Mouse (Mus musculus) CH12.LX (cell line): Measurements from ENCODE around the gene Pknox1. TPM values are rescaled to one million over a fixed set of nuclear protein-coding genes. Genes with fewer than 3 reads are reported as not detected.

ENCODE experiments used
- DNase-seq: peaks from one replicate; pipeline ENCODE4 v3.0.0-alpha.2; 2013; ENCODE audit errors: extremely low read depth
- H3K27ac ChIP-seq: 2 replicates; pipeline ENCODE4 v1.5.1; 2012; ENCODE audit warnings: low read depth, mild to moderate bottlenecking, control low read depth, moderate library complexity; ENCODE audit not compliant: insufficient read depth
- H3K27me3 ChIP-seq: replicated peaks from 2 replicates; pipeline ENCODE3; 2012; ENCODE audit warnings: inconsistent platforms
- H3K36me3 ChIP-seq, 2 experiments: replicated peaks in 1 of 2; 2 replicates each; pipeline versions ENCODE3 to v1.6.1; 2012; ENCODE audit warnings: inconsistent platforms in 1 of 2, low read length in 1 of 2, mild to moderate bottlenecking in 1 of 2, mixed read lengths in 1 of 2, moderate library complexity in 1 of 2; ENCODE audit not compliant: control insufficient read depth in 1 of 2, insufficient read depth in 1 of 2
- H3K4me1 ChIP-seq, 2 experiments: 2 replicates each; pipeline ENCODE4 v1.6.1; 2012; ENCODE audit warnings: inconsistent platforms in 1 of 2, moderate library complexity in 1 of 2; ENCODE audit not compliant: insufficient read depth in 2 of 2, control insufficient read depth in 1 of 2
- H3K4me2 ChIP-seq: 2 replicates; pipeline ENCODE4 v1.6.1; 2012; ENCODE audit warnings: low read depth, mild to moderate bottlenecking, control low read depth; ENCODE audit not compliant: poor library complexity, insufficient read depth, severe bottlenecking
- H3K4me3 ChIP-seq, 3 experiments: fragments of 150-350 bp in 1 of 3; sonication (generic) in 1 of 3; replicated peaks in 1 of 3; 2 replicates each; pipeline versions ENCODE3 to v1.5.1; 2011 to 2012; ENCODE audit warnings: low read depth in 2 of 3, low read length in 2 of 3, mild to moderate bottlenecking in 2 of 3, moderate library complexity in 2 of 3, control low read depth in 1 of 3, improper control_type of control experiment in 1 of 3, inconsistent platforms in 1 of 3, mixed read lengths in 1 of 3; ENCODE audit not compliant: poor library complexity in 1 of 3
- H3K79me2 ChIP-seq: replicated peaks from 2 replicates; pipeline ENCODE4 v1.6.1; 2012; ENCODE audit warnings: mild to moderate bottlenecking, moderate library complexity; ENCODE audit not compliant: control insufficient read depth, poor library complexity, insufficient read depth, severe bottlenecking; ENCODE audit errors: extremely low read depth
- H3K9ac ChIP-seq: 2 replicates; pipeline ENCODE4 v1.6.1; 2012; ENCODE audit warnings: low read depth, mild to moderate bottlenecking, control low read depth, moderate library complexity; ENCODE audit not compliant: insufficient read depth
- H3K9me3 ChIP-seq: replicated peaks from 2 replicates; pipeline ENCODE3; 2012; ENCODE audit warnings: low read length, inconsistent platforms, mixed read lengths
- BHLHE40 ChIP-seq: IDR thresholded peaks from 2 replicates; pipeline ENCODE4 v1.6.1; 2011; ENCODE audit warnings: mild to moderate bottlenecking, low read depth, low read length, improper control_type of control experiment
- CHD1 ChIP-seq: IDR thresholded peaks from 2 replicates; pipeline ENCODE4 v1.6.1; 2012; ENCODE audit warnings: low read depth, low read length, improper control_type of control experiment, inconsistent platforms
- CHD2 ChIP-seq: IDR thresholded peaks from 2 replicates; pipeline ENCODE4 v1.6.1; 2011; ENCODE audit warnings: low read length, improper control_type of control experiment
- CTCF ChIP-seq, 2 experiments: IDR thresholded peaks in 1 of 2; conservative IDR thresholded peaks in 1 of 2; 2 replicates each; pipeline ENCODE4 v1.5.1; 2011 to 2012; ENCODE audit warnings: low read depth in 2 of 2, low read length in 2 of 2, improper control_type of control experiment in 1 of 2, inconsistent platforms in 1 of 2, mild to moderate bottlenecking in 1 of 2, moderate library complexity in 1 of 2
- ELF1 ChIP-seq: IDR thresholded peaks from 2 replicates; pipeline ENCODE4 v1.6.1; 2014; ENCODE audit warnings: low read depth, mild to moderate bottlenecking, inconsistent platforms, low read length, improper control_type of control experiment
- ETS1 ChIP-seq: conservative IDR thresholded peaks from 2 replicates; pipeline ENCODE4 v1.6.1; 2012; ENCODE audit warnings: low read depth, mild to moderate bottlenecking, inconsistent platforms, low read length, improper control_type of control experiment, moderate library complexity
- HCFC1 ChIP-seq: IDR thresholded peaks from 2 replicates; pipeline ENCODE4 v1.6.1; 2012; ENCODE audit warnings: low read depth, mild to moderate bottlenecking, inconsistent platforms, low read length, improper control_type of control experiment
- IRF4 ChIP-seq: IDR thresholded peaks from 2 replicates; pipeline ENCODE4 v1.6.1; 2014; ENCODE audit warnings: low read depth, mild to moderate bottlenecking, inconsistent platforms, low read length, improper control_type of control experiment
- KAT2A ChIP-seq: IDR thresholded peaks from 2 replicates; pipeline ENCODE4 v1.6.1; 2012; ENCODE audit warnings: low read length, improper control_type of control experiment, inconsistent platforms; ENCODE audit not compliant: insufficient replicate concordance
- MAFK ChIP-seq: IDR thresholded peaks from 2 replicates; pipeline ENCODE4 v1.6.1; 2011; ENCODE audit warnings: low read length, improper control_type of control experiment; ENCODE audit not compliant: insufficient replicate concordance
- MAX ChIP-seq: IDR thresholded peaks from 2 replicates; pipeline ENCODE4 v1.6.1; 2011; ENCODE audit warnings: low read length, improper control_type of control experiment
- MXI1 ChIP-seq: IDR thresholded peaks from 2 replicates; pipeline ENCODE4 v1.6.1; 2011; ENCODE audit warnings: mild to moderate bottlenecking, low read depth, low read length, improper control_type of control experiment
- MYC ChIP-seq: IDR thresholded peaks from 2 replicates; pipeline ENCODE4 v1.6.1; 2011; ENCODE audit warnings: low read depth, mild to moderate bottlenecking, improper control_type of control experiment, low read length
- NELFE ChIP-seq: IDR thresholded peaks from 2 replicates; pipeline ENCODE4 v1.6.1; 2011; ENCODE audit warnings: low read depth, low read length, improper control_type of control experiment
- NRF1 ChIP-seq: IDR thresholded peaks from 2 replicates; pipeline ENCODE4 v1.6.1; 2014; ENCODE audit warnings: low read depth, mild to moderate bottlenecking, inconsistent platforms, low read length, improper control_type of control experiment, moderate library complexity
- POLR2AphosphoS2 ChIP-seq: IDR thresholded peaks from 2 replicates; pipeline ENCODE4 v1.6.1; 2011; ENCODE audit warnings: low read depth, low read length, improper control_type of control experiment
- RCOR1 ChIP-seq: conservative IDR thresholded peaks from 2 replicates; pipeline ENCODE4 v1.6.1; 2012; ENCODE audit warnings: low read depth, mild to moderate bottlenecking, inconsistent platforms, low read length, improper control_type of control experiment
- SMC3 ChIP-seq: IDR thresholded peaks from 2 replicates; pipeline ENCODE4 v1.6.1; 2011; ENCODE audit warnings: low read depth, low read length, improper control_type of control experiment
- TCF12 ChIP-seq: IDR thresholded peaks from 2 replicates; pipeline ENCODE4 v1.6.1; 2014; ENCODE audit warnings: low read depth, mild to moderate bottlenecking, inconsistent platforms, low read length, improper control_type of control experiment
- UBTF ChIP-seq: IDR thresholded peaks from 2 replicates; pipeline ENCODE4 v1.6.1; 2012; ENCODE audit warnings: low read depth, mild to moderate bottlenecking, inconsistent platforms, low read length, improper control_type of control experiment, moderate library complexity
- USF1 ChIP-seq: IDR thresholded peaks from 2 replicates; pipeline ENCODE4 v1.6.1; 2014; ENCODE audit warnings: low read depth, mild to moderate bottlenecking, inconsistent platforms, low read length, improper control_type of control experiment
- USF2 ChIP-seq: conservative IDR thresholded peaks from 2 replicates; pipeline ENCODE4 v1.6.1; 2011; ENCODE audit warnings: low read depth, low read length, improper control_type of control experiment
- ZC3H11A ChIP-seq: IDR thresholded peaks from 2 replicates; pipeline ENCODE4 v1.6.1; 2012; ENCODE audit warnings: low read depth, mild to moderate bottlenecking, inconsistent platforms, low read length, improper control_type of control experiment
- ZKSCAN1 ChIP-seq: IDR thresholded peaks from 2 replicates; pipeline ENCODE4 v1.6.1; 2012; ENCODE audit warnings: low read depth, inconsistent platforms, low read length, improper control_type of control experiment, borderline replicate concordance
- ZMIZ1 ChIP-seq: IDR thresholded peaks from 2 replicates; pipeline ENCODE4 v1.6.1; 2012; ENCODE audit warnings: low read depth, mild to moderate bottlenecking, inconsistent platforms, low read length, improper control_type of control experiment
- dilution Hi-C: fragments of 300-500 bp; cut with MboI; formaldehyde crosslinking; loops from 2 replicates; pipeline ENCODE4 v1.14.3; 2020; ENCODE audit warnings: low sequenced_read_pairs; ENCODE audit not compliant: extremely low pct_unique_long_range_greater_than_20kb, extremely low pct_ligation_motif_present
- in situ Hi-C: fragments of 300-500 bp; cut with MboI; formaldehyde crosslinking; loops from 3 replicates; pipeline ENCODE4 v1.14.3; 2019; ENCODE audit warnings: low sequenced_read_pairs, low pct_ligation_motif_present, low pct_unique_long_range_greater_than_20kb, mixed read lengths
- polyA plus RNA-seq: library from polyadenylated mRNA; unstranded; fragments of >175 nt; gene quantifications from 2 replicates; pipeline ENCODE4 v1.2.1, GENCODE M21; 2012; ENCODE audit warnings: low read depth; ENCODE audit not compliant: insufficient read length
- total RNA-seq, 2 experiments: library from RNA; depleted of rRNA; stranded (reverse); fragments of 300-350 nt in 1 of 2; fragments of >200 nt in 1 of 2; gene quantifications; 2 replicates each; pipeline ENCODE4 v1.2.3; 2012 to 2014

Pknox1 gene
- total and polyA plus RNA-seq, 3 experiments, result 15.1 to 22.3 (median 20.5) TPM

- no peak; the same call in 1 of the 2 replicates for TF ChIP-seq ETS1
Observed at GRCm38 (mm10) chr17:31564015-31564857, at the start of gene Pknox1 (continued).

GRCm38 (mm10) chr17:31519344-31519945, 45.1 kb upstream of the Pknox1 start:
- in situ Hi-C loops, result loop anchor here (10.0 kb wide), 1 partner anchor 145 kb away; no protein-coding TSS in a partner anchor
- peak overlapping the region; percentile 34; the same call in 1 of the 2 replicates for H3K9ac ChIP-seq
- H3K4me3 ChIP-seq, result peak overlapping the region; percentile 56 to 93 (median 73)
- peaks cover 18% of the 10 kb centered on the region for H3K79me2 ChIP-seq
- TF ChIP-seq CTCF (conservative IDR thresholded peaks at IDR 0.05 in 1 of 2, IDR thresholded peaks at IDR 0.05 in 1 of 2; ENCODE audit: low read depth in 2 of 2, low read length in 2 of 2) (peak in 1 of 2 experiments; percentile 35; a peak in 2 of 4 replicates), RCOR1 (no peak), KAT2A (no peak), NRF1 (no peak), ZKSCAN1 (no peak), ZC3H11A (no peak), CHD2 (no peak), MAFK (no peak), CHD1 (no peak), SMC3 (peak; percentile 10; the same call in 1 of the 2 replicates)
- no peaks in the 10 kb centered on the region for H3K9me3 ChIP-seq
- H3K27me3 ChIP-seq, result no peaks in the 10 kb centered on the region
- dilution Hi-C loops, result no loop called here
- H3K4me1 ChIP-seq, result peaks cover 2 to 29% of the 10 kb centered on the region in 2 experiments; a peak in 2 of 4 replicates
- H3K4me2 ChIP-seq, result peak overlapping the region; percentile 39; the same call in 1 of the 2 replicates
- H3K27ac ChIP-seq, result no peak overlapping the region
- peaks cover 13 to 22% of the 10 kb centered on the region in 2 experiments for H3K36me3 ChIP-seq
- no peak for DNase-seq

DNA sequence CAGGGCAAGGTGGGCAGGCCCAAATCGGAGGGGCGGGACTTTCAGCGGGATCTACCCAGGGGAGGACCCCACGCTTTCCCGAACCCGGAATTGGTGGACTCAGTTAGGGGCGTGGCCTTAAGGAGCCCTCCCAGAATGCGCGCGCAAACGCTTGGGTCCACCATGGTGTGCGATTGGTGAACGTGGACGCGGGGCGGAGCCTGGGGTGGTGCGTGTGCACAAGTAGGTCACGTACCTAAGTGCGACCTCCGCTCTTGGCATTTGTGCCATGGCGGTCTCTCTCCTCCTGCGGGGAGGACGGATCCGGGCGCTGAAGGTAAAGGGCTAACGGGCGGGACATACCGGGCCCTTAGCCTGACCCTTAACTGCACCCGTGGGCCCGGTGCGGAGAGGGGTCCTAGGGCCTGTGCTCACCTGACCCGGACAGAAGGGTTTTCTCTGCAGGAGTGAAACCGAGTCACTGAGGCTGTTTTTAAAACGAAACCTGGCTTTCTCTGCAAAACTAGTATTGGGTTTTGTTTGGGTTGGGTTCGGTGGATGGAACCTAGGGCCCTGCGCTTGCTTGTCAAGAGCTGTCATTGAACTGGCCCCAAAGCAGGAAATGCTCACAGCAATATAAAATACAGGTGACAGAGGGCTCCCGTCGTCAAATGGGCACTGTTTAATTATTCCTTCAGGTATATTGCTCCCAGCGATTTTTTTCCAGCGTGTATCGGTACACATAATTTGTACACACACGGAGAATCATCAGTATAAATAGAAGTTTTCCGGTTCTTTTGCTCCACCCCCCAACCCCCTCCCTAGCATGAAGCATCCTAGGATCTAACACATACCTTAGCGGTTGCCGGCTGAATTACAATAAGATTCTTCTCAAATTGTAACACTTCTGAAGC, 44.3 kb upstream of the Pknox1 start, which contains the start of the genes Wdr4 and Ndufv3:
Gene Wdr4 (minus strand): TSS at position 35 of the 893 bp plus-strand sequence.
Gene Ndufv3 (plus strand): TSS at position 170 of the 893 bp plus-strand sequence.
- in situ Hi-C loops (loop anchor here (10.0 kb wide), 1 partner anchor 145 kb away; no protein-coding TSS in a partner anchor), dilution Hi-C loops (no loop called here)
- Histone ChIP-seq H3K4me3 (peak within 1 kb of the TSS; percentile 63 to 93 (median 73)), H3K79me2 (peaks cover 21% of the 10 kb centered on the region), H3K9me3 (no peaks in the 10 kb centered on the region), H3K4me1 (peaks cover 2 to 30% of the 10 kb centered on the region in 2 experiments; a peak in 2 of 4 replicates), H3K27me3 (no peaks in the 10 kb centered on the region), H3K27ac (no peak within 1 kb of the TSS), H3K4me2 (peak within 1 kb of the TSS; percentile 47), H3K9ac (peak within 1 kb of the TSS; percentile 67), H3K36me3 (peaks cover 16 to 30% of the 10 kb centered on the region in 2 experiments)
- DNase-seq, result peak; percentile 100
- TF ChIP-seq POLR2AphosphoS2, result peak; percentile 86; the same call in 1 of the 2 replicates
- peak; percentile 76; the same call in 1 of the 2 replicates for TF ChIP-seq TCF12
- TF ChIP-seq BHLHE40, result peak; percentile 61
- no peak for TF ChIP-seq USF1
- peak; percentile 89 for TF ChIP-seq NELFE
- TF ChIP-seq NRF1, result peak; percentile 87
- TF ChIP-seq ZMIZ1, result peak; percentile 95
- TF ChIP-seq USF2, result no peak; the same call in 1 of the 2 replicates
- TF ChIP-seq MYC, result peak; percentile 63; the same call in 1 of the 2 replicates
- TF ChIP-seq MAX, result peak; percentile 53; the same call in 1 of the 2 replicates
- TF ChIP-seq IRF4, result 0 out of 2 replicates have a peak, but pooled peaks have one; percentile 16
- no peak for TF ChIP-seq KAT2A
- no peak for TF ChIP-seq UBTF
- TF ChIP-seq ELF1, result peak; percentile 93
- TF ChIP-seq MXI1, result peak; percentile 1; the same call in 1 of the 2 replicates
- peak; percentile 62 for TF ChIP-seq HCFC1
